Mouse (Mus musculus): ENCODE results near the gene Cldn24. TPM values are rescaled to one million over a fixed set of nuclear protein-coding genes. Genes with fewer than 3 reads are reported as not detected.

The Cldn24 gene
- polyA plus RNA-seq (2015; fragmentation: Nextera tagmentation; extraction: Ambion mirVana) = not detected in 2 replicates

GRCm38 (mm10) chr8:47821843-47822242 is at the start of gene Cldn24:
Cldn24 (plus strand) TSS chr8:47822143.

GRCm38 (mm10) chr8:47824182-47824581 is 2.2 kb downstream of the Cldn24 start, which contains the start of gene Cldn22:
Cldn22 (plus strand) TSS chr8:47824482.

Other genes starting within 250 kb of the Cldn24 start
- gene Ing2, start 146.6 kb upstream of the Cldn24 start, polyA plus RNA-seq (2015; fragmentation: Nextera tagmentation; extraction: Ambion mirVana) = 16.0 and 22.2 TPM in 2 replicates
- gene Cdkn2aip, start 108.2 kb upstream of the Cldn24 start, polyA plus RNA-seq (2015; fragmentation: Nextera tagmentation; extraction: Ambion mirVana) = 17.8 and 21.3 TPM in 2 replicates
- not detected in 2 replicates for gene Cldn22, start 2.3 kb downstream of the Cldn24 start, polyA plus RNA-seq (2015; fragmentation: Nextera tagmentation; extraction: Ambion mirVana)
- 7.0 and 9.0 TPM in 2 replicates for gene Wwc2, start 168.8 kb downstream of the Cldn24 start, polyA plus RNA-seq (2015; fragmentation: Nextera tagmentation; extraction: Ambion mirVana)